Mouse (Mus musculus) CH12.LX (cell line): ENCODE measurements at regions not wholly inside any gene's neighbourhood (a gene's known extent, or its start where the extent isn't known, plus 50 kb on each side); places are given as distances from the start of the nearest gene placed in this dataset.

Experiments
- DNase-seq: peaks from one replicate; pipeline ENCODE4 v3.0.0-alpha.2; 2013; ENCODE audit errors: extremely low read depth
- H3K27ac ChIP-seq: 2 replicates; pipeline ENCODE4 v1.5.1; 2012; ENCODE audit warnings: low read depth, mild to moderate bottlenecking, control low read depth, moderate library complexity; ENCODE audit not compliant: insufficient read depth
- H3K27me3 ChIP-seq: replicated peaks from 2 replicates; pipeline ENCODE3; 2012; ENCODE audit warnings: inconsistent platforms
- H3K36me3 ChIP-seq, 2 experiments: replicated peaks in 1 of 2; 2 replicates each; pipeline versions ENCODE3 to v1.6.1; 2012; ENCODE audit warnings: inconsistent platforms in 1 of 2, low read length in 1 of 2, mild to moderate bottlenecking in 1 of 2, mixed read lengths in 1 of 2, moderate library complexity in 1 of 2; ENCODE audit not compliant: control insufficient read depth in 1 of 2, insufficient read depth in 1 of 2
- H3K4me1 ChIP-seq, 2 experiments: 2 replicates each; pipeline ENCODE4 v1.6.1; 2012; ENCODE audit warnings: inconsistent platforms in 1 of 2, moderate library complexity in 1 of 2; ENCODE audit not compliant: insufficient read depth in 2 of 2, control insufficient read depth in 1 of 2
- H3K4me2 ChIP-seq: 2 replicates; pipeline ENCODE4 v1.6.1; 2012; ENCODE audit warnings: low read depth, mild to moderate bottlenecking, control low read depth; ENCODE audit not compliant: poor library complexity, insufficient read depth, severe bottlenecking
- H3K4me3 ChIP-seq, 3 experiments: fragments of 150-350 bp in 1 of 3; sonication (generic) in 1 of 3; replicated peaks in 1 of 3; 2 replicates each; pipeline versions ENCODE3 to v1.5.1; 2011 to 2012; ENCODE audit warnings: low read depth in 2 of 3, low read length in 2 of 3, mild to moderate bottlenecking in 2 of 3, moderate library complexity in 2 of 3, control low read depth in 1 of 3, improper control_type of control experiment in 1 of 3, inconsistent platforms in 1 of 3, mixed read lengths in 1 of 3; ENCODE audit not compliant: poor library complexity in 1 of 3
- H3K79me2 ChIP-seq: replicated peaks from 2 replicates; pipeline ENCODE4 v1.6.1; 2012; ENCODE audit warnings: mild to moderate bottlenecking, moderate library complexity; ENCODE audit not compliant: control insufficient read depth, poor library complexity, insufficient read depth, severe bottlenecking; ENCODE audit errors: extremely low read depth
- H3K9ac ChIP-seq: 2 replicates; pipeline ENCODE4 v1.6.1; 2012; ENCODE audit warnings: low read depth, mild to moderate bottlenecking, control low read depth, moderate library complexity; ENCODE audit not compliant: insufficient read depth
- H3K9me3 ChIP-seq: replicated peaks from 2 replicates; pipeline ENCODE3; 2012; ENCODE audit warnings: low read length, inconsistent platforms, mixed read lengths
- CHD2 ChIP-seq: IDR thresholded peaks from 2 replicates; pipeline ENCODE4 v1.6.1; 2011; ENCODE audit warnings: low read length, improper control_type of control experiment
- E2F4 ChIP-seq: IDR thresholded peaks from 2 replicates; pipeline ENCODE4 v1.6.1; 2011; ENCODE audit warnings: low read depth, low read length, improper control_type of control experiment; ENCODE audit not compliant: insufficient replicate concordance
- ELF1 ChIP-seq: IDR thresholded peaks from 2 replicates; pipeline ENCODE4 v1.6.1; 2014; ENCODE audit warnings: low read depth, mild to moderate bottlenecking, inconsistent platforms, low read length, improper control_type of control experiment
- HCFC1 ChIP-seq: IDR thresholded peaks from 2 replicates; pipeline ENCODE4 v1.6.1; 2012; ENCODE audit warnings: low read depth, mild to moderate bottlenecking, inconsistent platforms, low read length, improper control_type of control experiment
- JUND ChIP-seq: conservative IDR thresholded peaks from 2 replicates; pipeline ENCODE4 v1.6.1; 2011; ENCODE audit warnings: low read depth, low read length, improper control_type of control experiment
- MAFK ChIP-seq: IDR thresholded peaks from 2 replicates; pipeline ENCODE4 v1.6.1; 2011; ENCODE audit warnings: low read length, improper control_type of control experiment; ENCODE audit not compliant: insufficient replicate concordance
- MAZ ChIP-seq: IDR thresholded peaks from 2 replicates; pipeline ENCODE4 v1.6.1; 2012; ENCODE audit warnings: low read depth, mild to moderate bottlenecking, inconsistent platforms, low read length, improper control_type of control experiment, moderate library complexity
- MEF2A ChIP-seq: IDR thresholded peaks from 2 replicates; pipeline ENCODE4 v1.6.1; 2014; ENCODE audit warnings: low read depth, mild to moderate bottlenecking, inconsistent platforms, low read length, improper control_type of control experiment, borderline replicate concordance
- MXI1 ChIP-seq: IDR thresholded peaks from 2 replicates; pipeline ENCODE4 v1.6.1; 2011; ENCODE audit warnings: mild to moderate bottlenecking, low read depth, low read length, improper control_type of control experiment
- NRF1 ChIP-seq: IDR thresholded peaks from 2 replicates; pipeline ENCODE4 v1.6.1; 2014; ENCODE audit warnings: low read depth, mild to moderate bottlenecking, inconsistent platforms, low read length, improper control_type of control experiment, moderate library complexity
- POLR2A ChIP-seq: IDR thresholded peaks from 2 replicates; pipeline ENCODE4 v1.6.1; 2011; ENCODE audit warnings: low read depth, mild to moderate bottlenecking, improper control_type of control experiment, low read length
- RAD21 ChIP-seq: IDR thresholded peaks from 2 replicates; pipeline ENCODE4 v1.6.1; 2011; ENCODE audit warnings: low read depth, mild to moderate bottlenecking, low read length, improper control_type of control experiment, moderate library complexity
- SIN3A ChIP-seq: IDR thresholded peaks from 2 replicates; pipeline ENCODE4 v1.6.1; 2012; ENCODE audit warnings: low read length, improper control_type of control experiment, inconsistent platforms
- TBP ChIP-seq: conservative IDR thresholded peaks from 2 replicates; pipeline ENCODE4 v1.6.1; 2011; ENCODE audit warnings: low read depth, low read length, improper control_type of control experiment
- ZC3H11A ChIP-seq: IDR thresholded peaks from 2 replicates; pipeline ENCODE4 v1.6.1; 2012; ENCODE audit warnings: low read depth, mild to moderate bottlenecking, inconsistent platforms, low read length, improper control_type of control experiment
- ZKSCAN1 ChIP-seq: IDR thresholded peaks from 2 replicates; pipeline ENCODE4 v1.6.1; 2012; ENCODE audit warnings: low read depth, inconsistent platforms, low read length, improper control_type of control experiment, borderline replicate concordance
- ZMIZ1 ChIP-seq: IDR thresholded peaks from 2 replicates; pipeline ENCODE4 v1.6.1; 2012; ENCODE audit warnings: low read depth, mild to moderate bottlenecking, inconsistent platforms, low read length, improper control_type of control experiment
- dilution Hi-C: fragments of 300-500 bp; cut with MboI; formaldehyde crosslinking; loops from 2 replicates; pipeline ENCODE4 v1.14.3; 2020; ENCODE audit warnings: low sequenced_read_pairs; ENCODE audit not compliant: extremely low pct_unique_long_range_greater_than_20kb, extremely low pct_ligation_motif_present
- in situ Hi-C: fragments of 300-500 bp; cut with MboI; formaldehyde crosslinking; loops from 3 replicates; pipeline ENCODE4 v1.14.3; 2019; ENCODE audit warnings: low sequenced_read_pairs, low pct_ligation_motif_present, low pct_unique_long_range_greater_than_20kb, mixed read lengths

DNA sequence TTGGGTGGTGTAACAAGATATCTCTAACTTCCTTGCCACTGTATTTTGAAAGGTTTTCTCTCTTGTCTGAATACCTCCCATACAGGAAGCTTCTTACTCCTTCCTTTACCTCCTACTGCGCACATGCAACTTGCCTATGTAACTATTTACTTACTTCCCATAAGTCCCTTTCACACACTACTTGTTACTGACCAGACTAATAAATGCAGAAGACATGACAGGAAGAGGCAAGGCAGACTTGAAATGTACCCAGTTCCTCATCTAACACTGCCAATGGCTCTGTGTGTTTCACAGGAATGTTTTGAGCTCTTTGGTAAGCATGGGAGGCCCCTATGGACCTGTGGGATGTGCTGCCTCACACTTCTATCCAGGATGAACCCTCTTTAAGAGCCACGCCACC is 207.1 kb upstream of the Hhip start:
- H3K9me3 ChIP-seq = no peaks in the 10 kb centered on the region
- H3K4me2 ChIP-seq = no peak overlapping the region
- H3K9ac ChIP-seq = no peak overlapping the region
- in situ Hi-C loops = no loop called here
- H3K36me3 ChIP-seq = no peaks in the 10 kb centered on the region
- dilution Hi-C loops = no loop called here
- H3K27me3 ChIP-seq = no peaks in the 10 kb centered on the region
- no peak overlapping the region for H3K27ac ChIP-seq
- H3K79me2 ChIP-seq = no peaks in the 10 kb centered on the region
- no peaks in the 10 kb centered on the region for H3K4me1 ChIP-seq
- TF ChIP-seq ZKSCAN1 (no peak), TBP (no peak), HCFC1 (no peak), MEF2A (no peak)
- no peak overlapping the region for H3K4me3 ChIP-seq
- no peak for DNase-seq

DNA sequence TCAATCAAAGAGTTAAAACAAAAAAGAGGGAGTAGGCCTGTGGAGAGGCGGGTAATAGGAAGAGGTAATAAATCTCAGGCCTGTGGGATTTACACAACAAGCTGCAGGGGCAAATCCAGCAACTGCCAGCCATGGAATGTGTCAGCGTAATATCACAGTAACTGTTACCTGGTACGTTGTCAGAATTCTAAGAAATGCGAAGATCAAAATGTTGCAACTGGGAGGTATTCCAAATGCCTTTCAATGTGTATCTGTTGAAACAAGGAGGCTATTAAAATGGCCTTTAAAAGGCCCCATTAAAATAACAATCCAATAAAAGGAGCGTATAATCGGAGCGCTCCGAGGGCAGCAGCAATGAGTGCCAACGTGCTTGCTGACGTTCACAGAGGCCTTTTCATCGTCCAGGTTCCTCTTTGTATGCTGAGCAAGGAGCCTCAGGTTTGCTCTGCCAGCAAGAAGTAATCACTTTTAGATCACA is 205.7 kb upstream of the Hhip start:
- Histone ChIP-seq H3K4me2 (no peak overlapping the region), H3K79me2 (no peaks in the 10 kb centered on the region), H3K4me1 (no peaks in the 10 kb centered on the region), H3K9ac (no peak overlapping the region), H3K9me3 (no peaks in the 10 kb centered on the region), H3K4me3 (no peak overlapping the region), H3K36me3 (no peaks in the 10 kb centered on the region), H3K27ac (no peak overlapping the region), H3K27me3 (no peaks in the 10 kb centered on the region)
- no peak for DNase-seq
- TF ChIP-seq E2F4 (no peak), RAD21 (no peak)
- in situ Hi-C loops = no loop called here
- dilution Hi-C loops = no loop called here

DNA sequence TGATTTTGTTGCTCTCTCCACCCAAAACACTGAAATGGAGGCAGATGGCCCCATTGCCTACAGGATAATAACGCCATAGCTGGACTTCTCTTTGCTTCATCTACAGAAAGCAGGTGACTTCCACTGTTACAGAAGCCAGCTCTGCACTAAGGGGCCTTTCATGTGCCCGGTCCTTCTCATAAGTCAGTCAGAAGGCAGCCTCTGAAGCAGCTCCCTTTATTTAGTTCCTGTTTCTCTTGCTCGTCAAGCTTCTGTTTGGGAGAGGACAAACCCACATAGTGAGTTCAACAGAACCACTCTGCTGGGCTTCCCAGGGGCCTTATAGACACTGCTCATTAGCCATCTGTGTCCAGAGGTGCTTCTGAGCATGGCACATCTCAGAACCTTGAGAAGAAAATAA is 205.1 kb upstream of the Hhip start:
- Histone ChIP-seq H3K79me2 (no peaks in the 10 kb centered on the region), H3K4me2 (no peak overlapping the region), H3K9me3 (no peaks in the 10 kb centered on the region), H3K9ac (no peak overlapping the region), H3K27ac (no peak overlapping the region), H3K4me3 (no peak overlapping the region), H3K27me3 (no peaks in the 10 kb centered on the region), H3K4me1 (no peaks in the 10 kb centered on the region), H3K36me3 (no peaks in the 10 kb centered on the region)
- in situ Hi-C loops (no loop called here), dilution Hi-C loops (no loop called here)
- DNase-seq = no peak
- TF ChIP-seq JUND (no peak), MAFK (no peak), SIN3A (no peak), ZMIZ1 (no peak), E2F4 (no peak), ZC3H11A (no peak), NRF1 (no peak), CHD2 (no peak), MEF2A (no peak), RAD21 (no peak), MXI1 (no peak), POLR2A (no peak), MAZ (no peak), ELF1 (no peak)
